Mouse (Mus musculus) C2C12 (cell line): ENCODE measurements around the gene Cacna2d4. TPM values are rescaled to one million over a fixed set of nuclear protein-coding genes. Genes with fewer than 3 reads are reported as not detected.

Experiments
- H3K27me3 ChIP-seq: one replicate; pipeline ENCODE4 v1.6.1; 2011; ENCODE audit not compliant: control insufficient read depth, insufficient read depth, insufficient read length
- H3K36me3 ChIP-seq: one replicate; pipeline ENCODE4 v1.6.1; 2011; ENCODE audit not compliant: control insufficient read depth, insufficient read depth
- H3K4me3 ChIP-seq: one replicate; pipeline ENCODE4 v1.5.1; 2011; ENCODE audit warnings: mild to moderate bottlenecking, control low read depth; ENCODE audit not compliant: poor library complexity, insufficient read depth, severe bottlenecking
- H3K79me2 ChIP-seq: one replicate; pipeline ENCODE4 v1.6.1; 2011; ENCODE audit not compliant: control insufficient read depth, insufficient read depth
- H3K79me3 ChIP-seq: one replicate; pipeline ENCODE4 v1.6.1; 2011; ENCODE audit warnings: low read depth, control low read depth
- H3ac ChIP-seq: one replicate; pipeline ENCODE3; 2011; ENCODE audit warnings: low read depth; ENCODE audit not compliant: control insufficient read depth, insufficient read length
- CEBPB ChIP-seq: IDR thresholded peaks from one replicate; pipeline ENCODE4 v1.6.1; 2011; ENCODE audit warnings: low read depth, mild to moderate bottlenecking, control low read depth, moderate library complexity
- CTCF ChIP-seq: IDR thresholded peaks from one replicate; pipeline ENCODE4 v1.5.1; 2011; ENCODE audit not compliant: control insufficient read depth, insufficient read depth, insufficient read length
- FOSL1 ChIP-seq: IDR thresholded peaks from one replicate; pipeline ENCODE4 v1.8.0; 2011; ENCODE audit warnings: mild to moderate bottlenecking, low read length; ENCODE audit not compliant: poor library complexity, insufficient read depth, severe bottlenecking
- MAX ChIP-seq: IDR thresholded peaks from one replicate; pipeline ENCODE4 v1.6.1; 2011; ENCODE audit warnings: mild to moderate bottlenecking, control low read depth
- MYOD1 ChIP-seq: IDR thresholded peaks from one replicate; pipeline ENCODE4 v1.6.1; 2011; ENCODE audit warnings: low read depth; ENCODE audit not compliant: control insufficient read depth, insufficient read length
- MYOG ChIP-seq: IDR thresholded peaks from one replicate; pipeline ENCODE4 v1.6.1; 2011; ENCODE audit not compliant: control insufficient read depth, insufficient read length; ENCODE audit errors: extremely low read depth
- USF1 ChIP-seq: IDR thresholded peaks from one replicate; pipeline ENCODE4 v1.6.1; 2011; ENCODE audit warnings: low read depth, mild to moderate bottlenecking, control low read depth, moderate library complexity
- polyA plus RNA-seq: library from polyadenylated mRNA; unstranded; fragments of >200 nt; fragmentation: generic; extraction: Trizol; gene quantifications from one replicate; pipeline ENCODE4 v1.2.1, GENCODE M21; 2012; ENCODE audit warnings: missing spikeins

The Cacna2d4 gene
- polyA plus RNA-seq, 1 experiment, result not detected

GRCm38 (mm10) chr6:119329936-119330335 is 93.6 kb downstream of the Cacna2d4 start:
- Histone ChIP-seq H3K4me3 (no peak overlapping the region), H3K79me2 (no peaks in the 10 kb centered on the region), H3ac (no peak overlapping the region), H3K79me3 (no peaks in the 10 kb centered on the region), H3K27me3 (peaks cover 46% of the 10 kb centered on the region), H3K36me3 (no peaks in the 10 kb centered on the region)
- TF ChIP-seq USF1 (no peak), MYOG (no peak), CTCF (no peak), CEBPB (no peak), FOSL1 (no peak), MAX (no peak), MYOD1 (no peak)

- H3K36me3 ChIP-seq, result no peaks in the 10 kb centered on the region
- peaks cover 44% of the 10 kb centered on the region for H3K27me3 ChIP-seq
- TF ChIP-seq CEBPB, result no peak
- TF ChIP-seq MYOG, result no peak
- no peak for TF ChIP-seq FOSL1
- H3K79me3 ChIP-seq, result no peaks in the 10 kb centered on the region
- H3K4me3 ChIP-seq, result no peak within 1 kb of the TSS
- no peaks in the 10 kb centered on the region for H3K79me2 ChIP-seq
- H3ac ChIP-seq, result no peak within 1 kb of the TSS
These were observed 94.2 kb downstream of the Cacna2d4 start, which contains the start of gene Lrtm2 for GRCm38 (mm10) chr6:119330506-119330905. TSS of gene Lrtm2 (minus strand) at chr6:119330766.

- TF ChIP-seq MAX (no peak), USF1 (no peak), CTCF (no peak), FOSL1 (no peak), MYOD1 (no peak), CEBPB (no peak), MYOG (no peak)
- H3K79me2 ChIP-seq, result no peaks in the 10 kb centered on the region
- H3K27me3 ChIP-seq, result peaks cover 42% of the 10 kb centered on the region
- H3K79me3 ChIP-seq, result no peaks in the 10 kb centered on the region
- no peak overlapping the region for H3K4me3 ChIP-seq
- no peaks in the 10 kb centered on the region for H3K36me3 ChIP-seq
- H3ac ChIP-seq, result no peak overlapping the region
These were observed 95.8 kb downstream of the Cacna2d4 start for GRCm38 (mm10) chr6:119332111-119332510.

- Histone ChIP-seq H3K79me3 (no peaks in the 10 kb centered on the region), H3K79me2 (no peaks in the 10 kb centered on the region), H3ac (no peak overlapping the region), H3K4me3 (no peak overlapping the region), H3K36me3 (no peaks in the 10 kb centered on the region), H3K27me3 (peaks cover 37% of the 10 kb centered on the region)
- no peak for TF ChIP-seq USF1
- no peak for TF ChIP-seq MYOD1
- no peak for TF ChIP-seq CEBPB
- no peak for TF ChIP-seq MYOG
- no peak for TF ChIP-seq CTCF
- TF ChIP-seq FOSL1, result no peak
- no peak for TF ChIP-seq MAX
These were observed 96.9 kb downstream of the Cacna2d4 start for GRCm38 (mm10) chr6:119333202-119333601.

GRCm38 (mm10) chr6:119333831-119334230 is 97.5 kb downstream of the Cacna2d4 start:
- Histone ChIP-seq H3K27me3 (peaks cover 37% of the 10 kb centered on the region), H3ac (no peak overlapping the region), H3K79me3 (no peaks in the 10 kb centered on the region), H3K4me3 (no peak overlapping the region), H3K36me3 (no peaks in the 10 kb centered on the region), H3K79me2 (no peaks in the 10 kb centered on the region)
- no peak for TF ChIP-seq CTCF
- TF ChIP-seq USF1, result no peak
- TF ChIP-seq FOSL1, result no peak
- no peak for TF ChIP-seq CEBPB
- TF ChIP-seq MYOG, result no peak
- TF ChIP-seq MYOD1, result no peak
- TF ChIP-seq MAX, result no peak

- TF ChIP-seq CTCF, result no peak
- no peak for TF ChIP-seq MYOD1
- TF ChIP-seq USF1, result no peak
- no peak for TF ChIP-seq CEBPB
- no peak for TF ChIP-seq MAX
- TF ChIP-seq FOSL1, result no peak
These were observed 99.8 kb downstream of the Cacna2d4 start for GRCm38 (mm10) chr6:119336124-119336523.

More at GRCm38 (mm10) chr6:119336124-119336523, 99.8 kb downstream of the Cacna2d4 start:
- H3K27me3 ChIP-seq, result peaks cover 17% of the 10 kb centered on the region
- no peaks in the 10 kb centered on the region for H3K79me2 ChIP-seq
- H3ac ChIP-seq, result no peak overlapping the region
- no peaks in the 10 kb centered on the region for H3K79me3 ChIP-seq
- H3K4me3 ChIP-seq, result no peak overlapping the region
- no peaks in the 10 kb centered on the region for H3K36me3 ChIP-seq
